Mouse (Mus musculus) induced T-regulatory cell, adult 2 months (primary cell): ENCODE measurements around the gene Pip5k1b.

Experiments used
- DNase-seq: peaks from one replicate; pipeline ENCODE4 v3.0.0-alpha.2; 2012; ENCODE audit warnings: low read depth

Gene Pip5k1b

DNA sequence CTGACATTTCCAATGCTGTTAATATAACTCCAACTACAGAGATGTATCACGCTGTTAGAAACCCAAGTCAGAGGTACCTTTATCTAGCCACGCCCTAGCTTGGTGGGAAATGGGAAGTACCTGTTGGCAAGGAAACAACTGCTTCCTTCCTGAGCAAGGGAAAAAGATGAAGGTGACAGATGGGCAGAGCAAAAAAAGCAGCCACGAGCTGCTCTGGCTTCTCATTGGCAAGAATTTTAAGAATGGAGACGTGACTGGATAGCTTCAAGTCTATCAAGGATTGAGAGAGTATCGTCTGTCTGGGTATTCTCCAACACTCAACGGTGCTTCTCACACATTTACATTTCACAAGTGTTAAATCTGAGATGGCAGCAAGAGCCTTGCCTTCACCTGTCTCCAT lies 80.4 kb downstream of the Pip5k1b start:
- peak; percentile 9 for DNase-seq

DNA sequence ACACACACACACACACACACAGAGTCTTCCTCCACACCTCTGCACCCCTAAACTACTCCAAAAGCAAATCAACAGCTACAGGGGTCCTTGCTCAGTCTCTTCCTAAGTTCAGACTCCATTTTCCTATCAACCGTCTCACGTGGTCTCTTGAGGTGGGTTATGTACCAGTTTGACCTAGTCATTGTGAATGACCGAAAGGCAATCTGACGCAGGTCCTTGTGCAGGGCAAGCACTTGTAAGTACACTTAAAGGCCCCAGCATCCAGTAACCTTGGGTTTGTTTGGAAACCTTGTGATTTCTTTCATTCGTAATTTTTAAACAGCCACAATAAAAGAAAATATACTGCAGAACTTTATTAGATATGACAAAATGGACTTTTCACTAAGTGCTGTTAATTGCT lies 83.2 kb downstream of the Pip5k1b start:
- no peak for DNase-seq

DNA sequence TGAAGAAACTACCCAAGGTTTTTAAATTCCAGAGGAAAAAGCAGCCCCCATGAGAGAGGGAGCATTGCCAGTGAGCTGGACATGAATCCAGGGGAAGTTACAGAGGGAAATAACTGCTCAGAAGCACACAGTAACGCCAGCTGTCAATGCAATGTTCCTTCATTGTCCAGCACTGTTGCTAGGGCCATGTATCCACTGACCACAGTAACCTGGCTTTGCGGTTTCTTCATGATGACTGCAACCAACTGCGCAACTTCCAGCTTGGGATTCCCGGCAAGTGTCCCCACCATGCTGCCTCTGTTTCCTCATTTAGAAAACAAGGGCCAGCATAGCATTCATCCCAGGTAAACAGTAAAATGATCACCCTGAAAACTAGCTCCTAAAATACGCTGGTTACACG lies 84.1 kb downstream of the Pip5k1b start:
- DNase-seq = no peak

- DNase-seq = no peak
Observed at GRCm38 (mm10) chr19:24469216-24469615, 86.5 kb downstream of the Pip5k1b start.

- DNase-seq = no peak
Observed at GRCm38 (mm10) chr19:24468616-24469015, 87.1 kb downstream of the Pip5k1b start.

DNA sequence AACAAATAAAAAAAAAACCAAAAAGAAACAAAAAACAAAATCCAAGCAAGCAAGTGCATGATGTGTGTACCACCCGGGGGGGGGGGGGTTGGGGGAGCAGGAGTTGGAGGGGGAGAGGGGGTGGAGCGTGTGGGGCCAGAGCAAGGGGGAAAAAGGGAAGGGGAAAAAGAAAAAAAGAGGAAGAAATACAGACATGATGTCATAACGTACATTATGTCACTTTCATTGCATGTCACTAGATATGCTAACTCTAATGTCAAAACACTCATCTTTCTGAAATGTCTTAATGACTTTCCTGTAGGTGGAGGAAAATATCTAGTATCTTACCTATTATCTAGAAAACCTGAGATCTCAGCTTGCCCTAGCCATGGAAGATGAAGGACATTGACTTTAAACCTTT lies 92.7 kb downstream of the Pip5k1b start:
- no peak for DNase-seq

DNA sequence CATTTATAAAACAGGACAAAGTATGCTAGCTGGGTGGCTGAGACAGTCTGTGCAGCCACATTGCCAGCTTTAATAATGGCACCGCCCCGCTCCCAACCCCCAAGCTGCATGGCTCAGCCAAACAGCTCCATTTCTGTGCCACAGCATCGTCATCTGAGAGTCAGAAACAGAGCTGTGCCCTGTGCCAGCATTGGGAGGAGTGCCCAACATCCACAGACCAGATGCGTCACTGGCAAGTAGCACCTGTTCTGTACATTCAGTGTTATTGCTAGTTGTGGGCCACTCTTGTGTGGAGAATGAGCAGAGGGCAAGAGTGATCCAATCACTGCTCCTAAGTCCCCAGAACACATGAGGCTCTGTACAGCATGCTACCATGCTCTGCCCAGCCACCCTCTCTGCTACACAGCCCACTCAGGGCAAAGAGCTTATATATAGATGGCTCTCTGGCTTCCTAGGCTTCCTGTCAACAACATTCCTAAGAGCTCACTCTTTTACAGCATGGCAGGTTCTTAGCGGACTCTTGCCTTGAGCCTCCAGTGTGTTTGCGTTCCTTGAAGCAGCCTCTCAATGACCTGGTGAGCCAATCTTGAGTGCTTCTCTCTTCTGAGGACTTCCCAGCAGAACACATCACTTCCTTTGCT lies 99.0 kb downstream of the Pip5k1b start:
- no peak for DNase-seq

- DNase-seq = no peak
Observed at GRCm38 (mm10) chr19:24455249-24455960, 100.3 kb downstream of the Pip5k1b start.

GRCm38 (mm10) chr19:24454451-24454850 lies 101.2 kb downstream of the Pip5k1b start:
- DNase-seq = no peak

DNA sequence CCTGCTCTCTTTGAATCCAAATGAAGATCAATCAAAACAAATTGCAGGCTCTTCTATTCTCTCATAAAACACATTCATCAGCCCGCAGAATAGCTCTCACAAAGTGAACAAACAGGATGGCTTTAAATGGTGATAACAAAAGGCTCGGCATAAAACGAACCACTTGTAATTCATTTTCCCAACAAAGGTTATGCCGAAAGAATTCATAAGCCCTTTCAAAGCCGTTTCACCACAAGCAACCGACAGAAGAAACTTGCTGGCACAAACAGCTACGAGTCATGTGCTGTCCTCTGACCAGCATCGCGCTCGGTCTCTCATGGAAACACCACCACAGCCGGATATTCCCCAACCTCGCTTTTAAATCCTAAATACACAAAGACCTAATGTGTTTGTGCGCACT lies 102.3 kb downstream of the Pip5k1b start:
- DNase-seq = no peak

- DNase-seq = no peak
Observed at GRCm38 (mm10) chr19:24452441-24452898, 103.2 kb downstream of the Pip5k1b start.

DNA sequence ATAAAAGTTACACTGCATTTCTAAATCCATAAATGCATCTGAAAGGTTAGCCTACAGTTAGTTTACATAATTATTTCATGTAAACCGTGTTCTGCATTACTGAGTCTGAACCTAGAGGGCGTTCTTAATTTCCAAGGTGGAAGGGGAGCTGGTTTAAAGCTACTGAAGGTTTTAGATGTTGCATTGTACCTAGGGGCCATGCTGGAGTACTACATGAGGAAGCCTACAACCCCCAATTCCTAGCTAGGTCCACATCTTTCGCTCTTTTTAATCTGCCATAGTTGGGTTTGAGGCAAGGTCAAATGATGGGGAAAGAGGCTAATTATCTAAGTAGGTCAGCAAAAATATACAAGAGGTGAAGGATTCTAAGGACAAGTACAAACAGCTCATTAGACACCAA lies 104.0 kb downstream of the Pip5k1b start:
- no peak for DNase-seq

DNA sequence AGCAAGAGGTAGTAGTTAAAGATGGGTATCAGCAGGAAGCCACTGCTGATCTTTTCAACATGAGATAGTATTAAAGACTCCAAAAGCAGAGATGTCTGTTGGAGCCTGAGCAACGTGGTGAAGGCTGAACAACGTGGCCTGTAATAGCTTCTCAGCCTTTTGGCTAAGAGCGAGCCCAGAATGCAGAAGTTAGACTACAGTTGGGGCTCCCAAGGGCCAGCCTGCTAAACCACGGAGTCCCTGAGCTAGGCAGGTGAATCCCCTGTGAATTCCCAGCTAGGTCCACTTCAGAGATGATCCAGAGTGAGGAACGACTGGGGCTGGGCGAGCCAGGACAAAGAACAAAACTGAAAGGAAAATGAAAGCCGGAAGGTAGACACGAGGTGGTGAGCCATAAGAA lies 104.9 kb downstream of the Pip5k1b start:
- no peak for DNase-seq

DNA sequence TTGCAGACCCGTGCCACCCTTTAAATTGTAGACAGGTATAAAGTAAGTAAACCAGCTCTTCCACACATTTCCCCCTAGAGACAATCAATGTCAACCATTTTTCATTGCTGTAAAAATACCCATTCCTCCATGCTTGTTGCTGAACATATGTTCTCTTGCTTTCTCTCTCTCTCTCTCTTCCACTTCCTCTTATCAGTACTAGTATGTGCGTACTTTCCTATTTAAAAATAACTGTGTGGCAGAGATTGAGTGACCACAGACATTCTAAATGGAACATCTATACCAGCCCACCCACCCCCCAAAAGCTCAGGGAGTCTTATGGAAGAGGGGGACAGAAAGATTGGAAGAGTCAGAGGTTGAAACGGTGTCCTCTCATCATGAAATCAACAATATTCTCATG lies 111.3 kb downstream of the Pip5k1b start:
- no peak for DNase-seq

- DNase-seq = no peak
Observed at GRCm38 (mm10) chr19:24439715-24440114, 116.0 kb downstream of the Pip5k1b start.

DNA sequence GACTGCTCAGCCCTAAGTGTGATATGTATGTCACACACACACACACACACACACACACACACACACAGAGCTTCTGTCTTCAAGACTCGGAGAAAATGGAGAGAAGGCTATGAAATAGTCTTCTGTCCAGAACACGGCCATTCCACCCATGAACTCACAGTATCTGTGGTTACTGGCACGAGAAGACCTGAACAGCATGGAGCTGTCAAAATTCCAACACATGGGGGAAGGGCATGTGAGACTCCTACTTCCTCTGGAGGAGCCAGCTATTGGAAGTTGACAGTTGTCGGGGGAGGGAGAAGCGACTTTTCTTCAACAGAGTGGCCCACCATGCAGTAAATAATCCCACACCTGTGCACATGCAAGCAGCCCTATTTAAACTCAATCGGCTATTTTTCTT lies 121.4 kb downstream of the Pip5k1b start:
- DNase-seq = no peak

- DNase-seq = no peak
Observed at GRCm38 (mm10) chr19:24432447-24432846, 123.2 kb downstream of the Pip5k1b start.

DNA sequence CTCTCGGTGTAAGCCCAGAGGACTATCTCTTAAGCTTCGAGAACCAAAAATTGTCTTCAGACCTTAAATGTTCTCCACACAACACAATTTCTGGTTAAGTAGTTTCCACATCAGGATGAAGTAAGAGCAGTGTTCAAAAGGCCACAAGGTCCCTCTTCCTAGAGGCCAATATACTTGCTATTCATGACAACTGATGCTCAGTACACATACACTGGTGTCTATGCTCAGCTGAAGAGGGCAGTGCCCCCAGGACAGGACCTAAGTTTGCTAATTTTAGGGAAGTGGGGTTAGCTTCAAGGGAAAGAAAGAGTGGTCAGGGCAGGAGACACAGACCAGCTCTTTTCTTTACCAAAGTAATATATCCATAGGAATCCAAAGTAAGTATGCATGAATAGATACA lies 124.3 kb downstream of the Pip5k1b start:
- DNase-seq = no peak

DNA sequence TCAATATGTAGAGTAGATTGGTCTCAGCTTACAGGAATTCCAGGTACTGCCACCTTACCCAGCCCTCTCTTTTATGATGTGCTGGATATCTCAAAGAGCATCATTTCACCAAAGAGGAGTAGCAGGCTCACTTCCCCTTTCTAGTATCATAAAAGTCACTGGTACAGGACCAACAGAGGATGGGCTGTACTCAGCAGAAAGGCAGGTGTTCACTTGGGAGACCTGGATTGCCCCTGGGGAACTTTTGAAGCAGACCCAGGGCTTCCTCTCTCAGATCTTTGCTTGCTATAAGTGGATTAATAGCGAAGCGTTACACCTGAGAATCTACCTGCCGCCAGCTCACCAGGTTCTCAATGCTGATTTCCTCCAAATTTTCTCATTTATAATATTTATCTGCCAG lies 127.7 kb downstream of the Pip5k1b start:
- no peak for DNase-seq

DNA sequence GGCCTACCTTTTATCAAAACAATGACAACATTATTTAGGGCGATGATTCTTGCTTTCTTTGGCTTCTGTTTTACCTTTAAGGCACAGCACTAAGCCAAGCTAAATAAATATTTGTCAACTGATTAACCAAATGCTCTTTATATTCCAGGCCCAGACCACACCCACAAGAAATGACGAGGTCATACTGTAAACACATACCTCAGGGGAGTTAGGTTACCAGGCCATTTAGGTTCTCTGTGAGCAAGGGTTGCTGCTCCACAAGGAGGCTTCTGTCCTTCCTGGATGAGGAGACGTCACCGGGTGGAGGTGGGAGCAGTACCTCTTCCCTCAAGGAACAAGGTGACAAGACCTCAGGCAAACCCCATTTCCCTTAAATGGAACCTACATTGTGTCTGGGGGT lies 128.4 kb downstream of the Pip5k1b start:
- no peak for DNase-seq

- DNase-seq = no peak
Observed at GRCm38 (mm10) chr19:24426759-24427181, 128.9 kb downstream of the Pip5k1b start.

DNA sequence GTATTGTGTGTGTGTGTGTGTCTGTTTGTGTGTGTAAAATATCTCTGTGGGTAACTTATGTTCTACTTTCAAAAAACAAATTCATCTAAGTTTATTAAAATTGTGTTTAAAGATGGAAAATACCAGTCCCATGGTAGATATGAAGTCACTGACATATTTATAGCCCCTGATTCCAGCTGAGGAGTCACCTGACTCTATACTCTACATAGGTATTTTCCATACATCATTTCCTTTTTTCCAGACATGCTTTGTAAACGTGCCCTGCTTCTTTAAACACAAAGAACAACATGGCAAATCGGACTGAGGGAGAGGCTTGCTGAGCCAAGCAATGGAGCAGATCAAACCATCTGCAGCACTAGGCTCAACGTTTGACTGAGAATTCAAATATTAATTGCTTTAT lies 137.6 kb downstream of the Pip5k1b start:
- DNase-seq = no peak

- DNase-seq = no peak
Observed at GRCm38 (mm10) chr19:24417659-24418004, 138.0 kb downstream of the Pip5k1b start.
